Mouse (Mus musculus): ENCODE measurements around the gene Zfp992.
"Not testable (repeated sequence)": the region's sequence is repeated elsewhere in the genome, so short reads cannot be mapped to it uniquely, and the experiment has no call there.

Gene Zfp992

DNA sequence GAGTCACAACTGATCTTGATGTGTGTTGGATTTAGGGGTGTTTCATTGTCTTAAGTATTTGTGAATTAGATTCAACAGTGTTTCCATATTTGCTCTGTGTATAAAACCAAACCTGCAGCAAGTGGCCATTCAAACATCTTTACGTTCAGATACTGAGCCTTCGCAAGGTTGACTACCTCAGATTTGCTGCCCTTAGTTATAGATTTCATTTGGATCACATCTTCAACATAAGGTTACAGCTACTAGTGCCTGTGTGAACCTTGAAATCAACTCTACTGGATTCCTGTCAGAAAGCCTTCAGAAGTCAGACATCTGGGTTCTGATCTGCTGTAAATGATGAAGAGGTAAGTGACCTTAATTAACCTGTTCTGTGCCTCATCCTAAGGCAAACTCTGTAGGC is 27.4 kb downstream of the Zfp992 start:
- DNase-seq: not testable (repeated sequence)

GRCm38 (mm10) chr4:146476959-146477358 is 28.1 kb downstream of the Zfp992 start:
- DNase-seq: not testable (repeated sequence)

DNA sequence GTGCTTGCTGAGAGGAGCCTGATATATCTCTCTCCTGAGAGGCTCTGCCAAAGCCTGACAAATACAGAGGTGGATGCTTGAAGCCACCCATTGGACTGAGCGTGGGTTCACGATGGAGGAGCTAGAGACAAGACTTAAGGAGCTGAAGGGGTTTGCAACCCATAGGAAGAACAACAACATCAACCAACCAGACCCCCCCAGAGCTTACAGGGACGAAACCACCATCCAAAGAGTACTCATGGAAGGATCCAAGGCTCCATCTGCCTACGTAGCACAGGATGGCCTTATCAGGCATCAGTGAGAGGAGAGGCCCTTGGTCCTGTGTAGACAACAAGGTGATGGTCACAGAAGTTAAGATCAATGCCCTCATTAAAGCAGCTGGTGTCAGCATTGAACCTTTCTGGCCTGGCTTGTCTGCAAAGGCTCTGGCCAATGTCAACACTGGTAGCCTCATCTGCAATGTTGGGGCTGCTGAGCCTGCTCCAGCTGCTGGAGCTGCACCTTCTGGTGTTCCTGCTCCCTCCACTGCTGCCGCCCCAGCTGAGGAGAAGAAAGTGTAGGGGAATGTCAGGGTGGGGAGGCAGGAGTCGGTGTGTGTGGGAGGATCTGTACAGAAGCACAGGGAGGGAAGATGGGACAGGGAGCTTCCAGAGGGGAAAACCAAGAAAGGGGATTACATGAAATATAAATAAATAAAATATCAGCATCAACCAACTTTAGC is 31.7 kb downstream of the Zfp992 start:
- not testable (repeated sequence) for DNase-seq

DNA sequence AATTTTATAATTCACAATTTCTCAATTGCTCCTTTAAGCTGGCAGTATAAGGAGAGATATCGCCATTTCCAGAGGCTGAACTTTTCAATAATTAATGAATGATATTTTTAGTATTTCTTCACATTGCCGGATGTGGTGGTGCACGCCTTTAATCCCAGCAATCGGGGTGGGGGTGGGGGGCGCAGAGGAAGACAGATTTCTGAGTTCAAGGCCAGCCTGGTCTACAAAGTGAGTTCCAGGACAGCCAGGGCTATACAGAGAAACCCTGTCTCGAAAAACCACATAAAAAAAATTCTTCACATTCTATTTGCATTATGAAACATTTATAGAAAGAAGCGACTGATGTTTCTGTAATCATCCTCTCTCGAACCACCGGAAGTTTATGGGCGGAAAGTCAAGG is 33.7 kb downstream of the Zfp992 start:
- not testable (repeated sequence) for DNase-seq

DNA sequence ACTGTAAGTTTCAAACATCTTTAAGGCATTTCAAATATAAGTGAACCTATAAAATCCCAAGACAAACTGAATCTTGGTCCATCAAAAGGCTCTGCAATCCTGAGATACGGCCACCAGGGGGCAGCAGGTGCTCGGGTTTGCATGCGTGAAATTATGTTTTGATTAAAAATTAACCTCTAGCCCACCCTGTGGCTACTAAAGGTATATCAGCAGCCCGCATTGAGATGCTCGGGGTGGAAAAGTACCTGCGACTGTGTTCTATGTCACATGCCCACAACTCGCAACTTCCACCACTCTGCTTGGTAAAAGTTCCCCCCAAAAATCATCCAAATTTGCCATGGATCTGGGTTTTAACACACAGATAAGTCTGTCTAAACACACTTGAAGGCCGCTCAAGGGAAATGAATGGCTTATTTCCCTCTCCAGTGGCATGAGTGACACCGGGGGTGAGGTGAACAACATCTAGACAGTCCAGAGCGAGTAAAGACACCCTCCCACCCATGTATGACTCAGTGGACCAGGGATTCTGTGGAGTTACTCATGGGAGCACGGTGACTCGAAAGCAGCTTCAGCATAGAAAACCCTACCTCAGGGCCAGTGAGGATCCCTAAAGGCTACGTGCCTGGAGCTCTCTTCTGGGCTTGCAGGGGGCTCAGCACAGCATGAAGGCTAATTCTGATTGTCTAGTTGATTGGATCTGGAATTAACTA is 34.9 kb downstream of the Zfp992 start:
- DNase-seq: not testable (repeated sequence)

- not testable (repeated sequence) for DNase-seq
Measured at GRCm38 (mm10) chr4:146484676-146485075, 35.9 kb downstream of the Zfp992 start.

- DNase-seq: not testable (repeated sequence)
Measured at GRCm38 (mm10) chr4:146485183-146485939, 36.5 kb downstream of the Zfp992 start.

GRCm38 (mm10) chr4:146486753-146487152 is 37.9 kb downstream of the Zfp992 start:
- not testable (repeated sequence) for DNase-seq

DNA sequence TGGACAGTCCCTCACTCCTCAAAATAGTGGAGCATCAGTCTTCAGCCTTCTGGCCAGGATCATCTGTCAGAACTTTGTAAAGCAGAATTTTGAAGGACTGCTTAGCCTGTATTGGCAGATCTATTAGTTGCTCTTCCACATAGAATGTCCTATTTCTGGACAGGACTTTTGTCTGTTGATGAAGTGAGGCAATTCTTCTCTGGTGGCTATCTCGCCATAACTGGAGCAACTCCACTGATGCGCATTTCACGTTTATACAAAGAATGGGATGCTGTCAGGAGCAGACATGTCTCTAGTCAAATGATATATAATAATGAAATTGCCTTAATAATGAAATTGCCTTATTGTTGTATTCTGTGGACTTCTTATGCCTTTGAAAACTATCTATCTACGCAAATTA is 40.4 kb downstream of the Zfp992 start:
- DNase-seq: not testable (repeated sequence)

DNA sequence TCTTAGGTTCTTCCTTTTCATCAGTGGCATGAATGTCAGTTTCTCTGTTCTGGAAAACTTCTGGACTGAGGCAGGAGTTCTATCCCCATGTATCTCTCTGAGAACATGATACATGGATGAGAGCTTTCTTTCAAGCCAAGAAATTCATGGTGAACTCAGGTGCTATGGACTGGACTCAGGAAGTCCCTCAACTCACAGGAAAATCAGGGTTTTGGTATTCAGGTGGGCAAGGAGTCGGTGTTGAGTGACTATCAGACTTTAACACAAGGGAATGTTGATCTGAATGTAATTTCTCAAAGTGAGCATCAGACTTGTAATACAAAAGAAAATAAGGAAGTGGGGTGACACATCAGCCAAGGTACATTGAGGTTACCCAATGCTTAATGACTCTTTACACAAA is 43.2 kb downstream of the Zfp992 start:
- not testable (repeated sequence) for DNase-seq

GRCm38 (mm10) chr4:146492439-146492838 is 43.6 kb downstream of the Zfp992 start:
- no peak for DNase-seq

DNA sequence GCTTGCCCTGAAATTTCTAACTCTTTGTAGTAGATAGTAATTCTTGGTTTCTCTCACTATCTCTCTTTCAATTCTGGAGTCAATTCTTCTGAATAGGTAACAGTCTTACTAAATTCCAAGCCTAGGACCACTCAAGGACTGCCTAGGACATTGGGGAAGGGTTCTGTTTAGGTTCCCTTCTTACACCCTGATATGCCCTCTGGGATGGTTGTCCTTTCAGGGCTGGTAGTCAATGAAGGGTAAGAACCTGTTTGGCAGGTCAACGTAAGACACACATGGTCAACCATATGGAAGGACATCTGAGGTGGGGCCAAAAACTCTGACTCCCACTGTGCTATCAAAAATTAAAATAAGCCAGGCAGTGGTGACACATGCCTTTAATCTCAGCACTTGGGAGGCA is 44.0 kb downstream of the Zfp992 start:
- DNase-seq: no peak

DNA sequence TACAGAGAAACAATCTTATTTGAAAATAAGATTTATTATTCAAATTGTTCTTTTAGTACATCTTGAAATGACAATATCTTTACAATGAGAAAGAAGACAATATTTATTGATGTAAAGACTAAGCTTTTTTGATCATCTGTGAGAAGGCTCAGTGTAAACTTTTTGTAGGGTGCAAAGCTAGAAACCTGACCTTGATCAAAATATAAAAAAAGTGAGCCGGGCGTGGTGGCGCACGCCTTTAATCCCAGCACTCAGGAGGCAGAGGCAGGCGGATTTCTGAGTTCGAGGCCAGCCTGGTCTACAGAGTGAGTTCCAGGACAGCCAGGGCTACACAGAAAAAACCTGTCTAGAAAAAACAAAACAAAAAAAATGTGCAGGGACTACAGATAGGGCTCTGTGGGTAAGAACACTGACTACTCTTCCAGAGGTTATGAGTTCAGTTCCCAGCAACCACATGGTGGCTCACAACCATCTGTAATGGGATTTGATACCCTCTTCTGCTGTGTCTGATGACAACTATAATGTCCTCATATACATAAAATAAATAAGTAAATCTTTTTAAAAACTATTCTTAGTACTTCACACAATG is 44.6 kb downstream of the Zfp992 start:
- not testable (repeated sequence) for DNase-seq

DNA sequence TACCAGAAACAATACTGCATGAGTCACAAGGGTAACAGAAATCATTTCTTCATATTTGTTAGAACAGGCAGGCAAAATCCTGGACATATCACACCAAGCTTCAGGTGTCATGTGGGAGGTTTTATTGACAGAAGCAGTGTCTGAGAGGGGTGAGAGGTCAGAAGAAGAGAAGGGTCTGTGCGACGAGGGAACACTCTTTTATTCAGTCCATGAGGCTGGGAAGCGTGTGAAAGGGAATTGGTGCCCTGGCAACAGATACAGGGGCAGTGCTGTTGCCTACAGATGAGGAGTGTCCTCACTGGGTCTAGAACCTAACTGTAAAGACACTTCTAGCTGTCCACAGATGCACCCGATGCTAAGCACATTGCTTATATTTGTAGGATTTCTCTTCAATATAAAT is 46.2 kb downstream of the Zfp992 start:
- DNase-seq: no peak

- DNase-seq: not testable (repeated sequence)
Measured at GRCm38 (mm10) chr4:146497695-146498275, 49.0 kb downstream of the Zfp992 start.

GRCm38 (mm10) chr4:146501727-146502126 is 52.9 kb downstream of the Zfp992 start, which contains the start of gene Zfp981:
Gene Zfp981 (plus strand): TSS chr4:146502027.
- not testable (repeated sequence) for DNase-seq

DNA sequence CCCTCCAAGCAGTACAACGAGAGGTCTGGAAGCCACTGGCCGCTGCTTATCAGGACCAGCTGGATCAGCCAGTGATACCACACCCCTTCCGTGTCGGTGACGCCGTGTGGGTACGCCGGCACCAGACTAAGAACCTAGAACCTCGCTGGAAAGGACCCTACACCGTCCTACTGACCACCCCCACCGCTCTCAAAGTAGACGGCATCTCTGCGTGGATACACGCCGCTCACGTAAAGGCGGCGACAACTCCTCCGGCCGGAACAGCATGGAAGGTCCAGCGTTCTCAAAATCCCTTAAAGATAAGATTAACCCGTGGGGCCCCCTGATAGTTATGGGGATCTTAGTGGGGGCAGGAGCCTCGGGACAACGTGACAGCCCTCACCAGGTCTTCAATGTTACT is 60.2 kb downstream of the Zfp992 start:
- DNase-seq: not testable (repeated sequence)

GRCm38 (mm10) chr4:146511871-146512270 is 63.0 kb downstream of the Zfp992 start:
- DNase-seq: not testable (repeated sequence)

- DNase-seq: no peak
Measured at GRCm38 (mm10) chr4:146516474-146516873, 67.7 kb downstream of the Zfp992 start.

DNA sequence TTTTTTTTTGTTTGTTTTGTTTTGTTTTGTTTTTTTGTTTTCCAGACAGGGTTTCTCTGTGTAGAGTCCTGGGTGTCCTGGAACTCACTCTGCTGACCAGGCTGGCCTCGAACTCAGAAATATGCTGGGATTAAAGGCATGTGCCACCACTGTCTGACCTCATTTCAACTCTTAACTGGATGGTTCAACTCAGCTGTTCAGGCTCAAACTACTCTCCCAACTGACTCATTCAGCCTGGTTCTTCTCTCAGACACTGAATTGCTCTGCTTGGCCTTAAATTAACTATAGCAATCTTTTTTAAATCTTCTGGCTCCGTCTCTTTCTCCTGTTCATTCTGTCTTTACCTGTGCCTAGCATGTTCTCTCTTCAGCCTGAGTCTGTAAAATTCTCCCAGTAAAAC is 68.3 kb downstream of the Zfp992 start:
- DNase-seq: not testable (repeated sequence)

Data from right cerebral cortex, adult 18-20 months (tissue).